Mouse (Mus musculus): ENCODE measurements at regions not wholly inside any gene's neighbourhood (a gene's known extent, or its start where the extent isn't known, plus 50 kb on each side); places are given as distances from the start of the nearest gene placed in this dataset.

DNA sequence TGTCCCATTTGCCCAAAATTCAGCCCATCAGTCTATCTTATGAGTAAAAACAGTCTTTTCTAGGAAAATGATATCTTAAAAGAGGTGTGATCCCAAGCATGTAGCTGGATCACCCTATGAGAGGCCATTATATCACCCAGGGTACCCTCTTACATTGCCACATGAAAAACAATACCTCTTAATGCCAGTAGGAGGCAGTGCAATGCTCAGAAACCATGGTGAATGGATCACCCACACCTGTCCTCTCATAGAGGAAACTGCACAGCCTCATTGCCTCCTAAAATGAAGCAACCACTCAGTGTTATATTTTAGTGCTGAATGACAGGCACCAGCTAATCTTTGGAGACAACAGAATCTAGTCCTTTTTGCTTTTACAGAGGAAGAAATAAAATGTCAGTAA, 114.0 kb upstream of the Nxt1 start:
- no peaks in the 10 kb centered on the region for H3K79me2 ChIP-seq (ENCODE audit: control insufficient read depth, insufficient read depth)
- H3K4me3 ChIP-seq, result no peak overlapping the region
- H3K4me2 ChIP-seq (ENCODE audit: low read depth), result no peak overlapping the region
- no peak overlapping the region for H3ac ChIP-seq (ENCODE audit: control insufficient read depth, insufficient read length)
- TF ChIP-seq TCF3 (IDR thresholded peaks at IDR 0.05; ENCODE audit: insufficient read length, low read depth), result no peak
- no peak for TF ChIP-seq TCF12 (IDR thresholded peaks at IDR 0.05; ENCODE audit: insufficient read depth, poor library complexity, severe bottlenecking)
- TF ChIP-seq USF1 (IDR thresholded peaks at IDR 0.05; ENCODE audit: low read depth), result no peak
- TF ChIP-seq MAX (IDR thresholded peaks at IDR 0.05; ENCODE audit: low read depth), result no peak
- no peak for TF ChIP-seq MYOG (IDR thresholded peaks at IDR 0.05; ENCODE audit: control insufficient read depth in 1 of 3, insufficient read depth in 1 of 3, insufficient read length in 2 of 3, low read depth in 2 of 3)
- no peak for TF ChIP-seq E2F4 (IDR thresholded peaks at IDR 0.05; ENCODE audit: insufficient read depth)
- no peak for TF ChIP-seq POLR2A (IDR thresholded peaks at IDR 0.05; ENCODE audit: insufficient read length, low read depth)
- TF ChIP-seq REST (IDR thresholded peaks at IDR 0.05; ENCODE audit: insufficient read depth, insufficient read length), result no peak
- no peak for TF ChIP-seq POLR2AphosphoS2 (IDR thresholded peaks at IDR 0.05; ENCODE audit: insufficient read length, low read depth)
- no peak for TF ChIP-seq SRF (IDR thresholded peaks at IDR 0.05; ENCODE audit: control insufficient read depth, insufficient read length, low read depth)
- TF ChIP-seq MYOD1 (IDR thresholded peaks at IDR 0.05; ENCODE audit: control insufficient read depth in 1 of 3, insufficient read length in 2 of 3, low read depth in 2 of 3), result no peak
- no peak for TF ChIP-seq CEBPB (IDR thresholded peaks at IDR 0.05; ENCODE audit: insufficient read depth, poor library complexity, severe bottlenecking)
- H3K27me3 ChIP-seq (ENCODE audit: control insufficient read depth, insufficient read depth, insufficient read length), result no peaks in the 10 kb centered on the region
- no peaks in the 10 kb centered on the region for H3K36me3 ChIP-seq (ENCODE audit: control insufficient read depth, insufficient read depth)

GRCm38 (mm10) chr2:148551207-148551606, 107.8 kb upstream of the Cd93 start:
- no peak overlapping the region for H3ac ChIP-seq (ENCODE audit: control insufficient read depth, insufficient read length)
- no peaks in the 10 kb centered on the region for H3K27me3 ChIP-seq (ENCODE audit: control insufficient read depth, insufficient read depth, insufficient read length)
- TF ChIP-seq MYOG (IDR thresholded peaks at IDR 0.05; ENCODE audit: control insufficient read depth in 1 of 3, insufficient read depth in 1 of 3, insufficient read length in 2 of 3, low read depth in 2 of 3) (no peak), TCF3 (IDR thresholded peaks at IDR 0.05; ENCODE audit: insufficient read length, low read depth) (no peak), USF1 (IDR thresholded peaks at IDR 0.05; ENCODE audit: low read depth) (no peak), MYOD1 (IDR thresholded peaks at IDR 0.05; ENCODE audit: control insufficient read depth in 1 of 3, insufficient read length in 2 of 3, low read depth in 2 of 3) (no peak), TCF12 (IDR thresholded peaks at IDR 0.05; ENCODE audit: insufficient read depth, poor library complexity, severe bottlenecking) (no peak), POLR2A (IDR thresholded peaks at IDR 0.05; ENCODE audit: insufficient read length, low read depth) (no peak), MAX (IDR thresholded peaks at IDR 0.05; ENCODE audit: low read depth) (no peak), SRF (IDR thresholded peaks at IDR 0.05; ENCODE audit: control insufficient read depth, insufficient read length, low read depth) (no peak), E2F4 (IDR thresholded peaks at IDR 0.05; ENCODE audit: insufficient read depth) (no peak), CEBPB (IDR thresholded peaks at IDR 0.05; ENCODE audit: insufficient read depth, poor library complexity, severe bottlenecking) (no peak), POLR2AphosphoS2 (IDR thresholded peaks at IDR 0.05; ENCODE audit: insufficient read length, low read depth) (no peak), REST (IDR thresholded peaks at IDR 0.05; ENCODE audit: insufficient read depth, insufficient read length) (no peak)
- H3K79me2 ChIP-seq (ENCODE audit: control insufficient read depth, insufficient read depth), result no peaks in the 10 kb centered on the region
- no peak overlapping the region for H3K4me3 ChIP-seq
- H3K4me2 ChIP-seq (ENCODE audit: low read depth), result no peak overlapping the region
- H3K36me3 ChIP-seq (ENCODE audit: control insufficient read depth, insufficient read depth), result no peaks in the 10 kb centered on the region

- no peaks in the 10 kb centered on the region for H3K36me3 ChIP-seq (ENCODE audit: control insufficient read depth, insufficient read depth)
- H3K4me3 ChIP-seq, result no peak overlapping the region
- no peaks in the 10 kb centered on the region for H3K27me3 ChIP-seq (ENCODE audit: control insufficient read depth, insufficient read depth, insufficient read length)
- no peaks in the 10 kb centered on the region for H3K79me2 ChIP-seq (ENCODE audit: control insufficient read depth, insufficient read depth)
- H3ac ChIP-seq (ENCODE audit: control insufficient read depth, insufficient read length), result no peak overlapping the region
- TF ChIP-seq E2F4 (IDR thresholded peaks at IDR 0.05; ENCODE audit: insufficient read depth), result no peak
- TF ChIP-seq USF1 (IDR thresholded peaks at IDR 0.05; ENCODE audit: low read depth), result no peak
- no peak for TF ChIP-seq MYOD1 (IDR thresholded peaks at IDR 0.05; ENCODE audit: control insufficient read depth in 1 of 3, insufficient read length in 2 of 3, low read depth in 2 of 3)
- no peak for TF ChIP-seq SRF (IDR thresholded peaks at IDR 0.05; ENCODE audit: control insufficient read depth, insufficient read length, low read depth)
- no peak for TF ChIP-seq POLR2AphosphoS2 (IDR thresholded peaks at IDR 0.05; ENCODE audit: insufficient read length, low read depth)
- no peak for TF ChIP-seq POLR2A (IDR thresholded peaks at IDR 0.05; ENCODE audit: insufficient read length, low read depth)
- TF ChIP-seq TCF3 (IDR thresholded peaks at IDR 0.05; ENCODE audit: insufficient read length, low read depth), result no peak
- no peak for TF ChIP-seq REST (IDR thresholded peaks at IDR 0.05; ENCODE audit: insufficient read depth, insufficient read length)
- TF ChIP-seq MAX (IDR thresholded peaks at IDR 0.05; ENCODE audit: low read depth), result no peak
- no peak for TF ChIP-seq MYOG (IDR thresholded peaks at IDR 0.05; ENCODE audit: control insufficient read depth in 1 of 3, insufficient read depth in 1 of 3, insufficient read length in 2 of 3, low read depth in 2 of 3)
- no peak for TF ChIP-seq TCF12 (IDR thresholded peaks at IDR 0.05; ENCODE audit: insufficient read depth, poor library complexity, severe bottlenecking)
- TF ChIP-seq CEBPB (IDR thresholded peaks at IDR 0.05; ENCODE audit: insufficient read depth, poor library complexity, severe bottlenecking), result no peak
- H3K4me2 ChIP-seq (ENCODE audit: low read depth), result no peak overlapping the region
Measured at GRCm38 (mm10) chr2:148549618-148550017, 106.3 kb upstream of the Cd93 start.

- no peak overlapping the region for H3ac ChIP-seq (ENCODE audit: control insufficient read depth, insufficient read length)
- H3K27me3 ChIP-seq (ENCODE audit: control insufficient read depth, insufficient read depth, insufficient read length), result no peaks in the 10 kb centered on the region
- no peak overlapping the region for H3K4me2 ChIP-seq (ENCODE audit: low read depth)
- TF ChIP-seq CEBPB (IDR thresholded peaks at IDR 0.05; ENCODE audit: insufficient read depth, poor library complexity, severe bottlenecking), result no peak
- TF ChIP-seq SRF (IDR thresholded peaks at IDR 0.05; ENCODE audit: control insufficient read depth, insufficient read length, low read depth), result no peak
- TF ChIP-seq POLR2AphosphoS2 (IDR thresholded peaks at IDR 0.05; ENCODE audit: insufficient read length, low read depth), result no peak
- TF ChIP-seq MYOD1 (IDR thresholded peaks at IDR 0.05; ENCODE audit: control insufficient read depth in 1 of 3, insufficient read length in 2 of 3, low read depth in 2 of 3), result no peak
- TF ChIP-seq USF1 (IDR thresholded peaks at IDR 0.05; ENCODE audit: low read depth), result no peak
- no peak for TF ChIP-seq MYOG (IDR thresholded peaks at IDR 0.05; ENCODE audit: control insufficient read depth in 1 of 3, insufficient read depth in 1 of 3, insufficient read length in 2 of 3, low read depth in 2 of 3)
- no peak for TF ChIP-seq REST (IDR thresholded peaks at IDR 0.05; ENCODE audit: insufficient read depth, insufficient read length)
- H3K36me3 ChIP-seq (ENCODE audit: control insufficient read depth, insufficient read depth), result no peaks in the 10 kb centered on the region
- no peaks in the 10 kb centered on the region for H3K79me2 ChIP-seq (ENCODE audit: control insufficient read depth, insufficient read depth)
- H3K4me3 ChIP-seq, result no peak overlapping the region
Measured at GRCm38 (mm10) chr2:148542340-148542739, 99.0 kb upstream of the Cd93 start.

All from myocyte (in vitro differentiated cells).